Mouse (Mus musculus) erythroblast, embryonic 14.5 days (primary cell): Measurements from ENCODE around the gene BC048507.

Experiments used
- GATA1 ChIP-seq: IDR thresholded peaks from 2 replicates; pipeline ENCODE4 v1.6.1; 2012; ENCODE audit warnings: low read length, inconsistent platforms, mixed read lengths
- TAL1 ChIP-seq: IDR thresholded peaks from 3 replicates; pipeline ENCODE4 v1.6.1; 2012; ENCODE audit warnings: low read length, inconsistent platforms, mixed read lengths

- TF ChIP-seq GATA1: no peak
- TF ChIP-seq TAL1: no peak
Observed at GRCm38 (mm10) chr13:67843775-67844118, 19.4 kb upstream of the BC048507 start.
